Mouse (Mus musculus): ENCODE data around the gene Cdh1.

Cdh1 gene

GRCm38 (mm10) chr8:106674894-106675293 lies 71.7 kb downstream of the Cdh1 start:
- DNase-seq: no peak

- peak; percentile 92 for DNase-seq
These were observed 80.0 kb downstream of the Cdh1 start, which contains the start of gene Tango6 for GRCm38 (mm10) chr8:106682971-106683668. Tango6 (plus strand) TSS chr8:106683068.

DNA sequence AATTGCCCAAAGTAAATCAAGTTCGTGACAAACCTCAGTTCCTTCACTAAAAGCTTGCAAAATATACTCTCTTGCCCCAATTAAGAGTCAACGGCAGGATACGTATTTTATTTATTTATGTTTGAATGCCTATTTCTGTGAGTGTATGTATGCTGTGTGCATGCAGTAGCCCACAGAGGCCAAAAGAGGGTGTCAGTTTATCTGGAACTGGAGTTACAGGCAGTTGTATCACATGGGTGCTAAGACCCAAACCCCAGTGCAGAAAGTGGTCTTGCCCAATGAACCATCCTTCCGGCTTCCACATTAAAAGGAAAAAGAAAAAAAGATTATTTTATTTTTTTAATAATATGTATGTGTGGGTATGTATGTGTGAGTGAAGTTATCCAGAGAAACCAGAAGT lies 81.2 kb downstream of the Cdh1 start:
- DNase-seq: no peak

DNA sequence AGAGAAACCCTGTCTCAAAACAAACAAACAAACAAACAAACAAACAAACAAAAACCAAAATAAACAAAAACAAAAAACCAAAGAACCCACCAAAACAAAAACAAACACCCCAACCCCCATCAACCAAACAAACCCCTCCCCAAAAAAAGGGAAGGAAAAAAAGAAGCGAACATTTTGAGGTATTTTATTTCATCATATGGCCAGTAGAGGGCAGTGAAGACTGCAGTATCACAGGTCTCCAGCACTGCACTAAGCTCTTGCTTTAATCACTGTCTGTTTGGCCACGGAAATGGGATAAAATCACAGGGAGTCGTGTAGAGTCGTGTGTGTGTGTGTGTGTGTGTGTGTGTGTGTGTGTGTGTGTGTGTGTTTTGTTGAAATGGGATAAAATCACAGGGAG lies 84.3 kb downstream of the Cdh1 start:
- DNase-seq: peak; percentile 18

DNA sequence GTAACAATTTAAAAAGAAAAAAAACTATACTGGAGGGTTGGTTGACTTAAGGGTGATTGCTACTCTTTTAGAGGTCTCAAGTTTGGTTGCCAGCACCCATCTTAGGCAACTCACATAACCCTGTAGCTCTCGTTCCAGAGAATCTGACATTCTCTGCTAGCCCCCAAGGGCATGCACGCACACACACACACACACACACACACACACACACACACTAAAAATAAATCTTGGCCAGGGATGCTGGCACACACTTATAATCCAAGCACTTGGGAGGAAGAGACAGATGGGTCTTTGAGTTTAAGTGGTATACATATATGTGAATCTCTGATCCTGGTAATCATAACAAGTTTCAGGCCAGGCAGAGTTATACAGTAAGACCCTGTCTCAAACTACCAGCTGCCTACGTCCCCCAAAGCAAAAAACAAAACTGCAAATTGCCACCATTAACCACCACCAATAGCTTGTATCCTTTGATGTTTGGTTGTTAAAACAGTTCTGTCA lies 94.6 kb downstream of the Cdh1 start:
- DNase-seq: no peak

GRCm38 (mm10) chr8:106699588-106699987 lies 96.4 kb downstream of the Cdh1 start:
- peak; percentile 49 for DNase-seq

DNA sequence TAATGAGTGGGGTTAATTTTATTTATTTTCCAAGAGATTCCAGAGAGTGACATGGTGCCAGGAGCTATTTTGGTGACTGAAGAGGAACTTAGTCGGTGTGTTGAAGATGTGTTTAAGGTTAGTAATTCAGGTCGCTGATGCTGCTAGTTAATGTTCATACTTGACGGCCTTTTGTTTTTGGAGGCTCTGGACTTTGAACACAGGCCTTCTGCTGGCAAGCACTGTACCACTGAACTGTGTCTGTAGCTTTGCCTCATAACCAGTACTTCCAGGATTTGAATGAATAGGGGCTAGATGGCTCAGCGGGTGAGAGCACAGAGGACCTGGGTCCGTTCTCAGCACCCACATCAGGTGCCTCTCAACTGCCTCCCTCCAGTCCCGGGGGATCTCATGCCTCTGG lies 97.0 kb downstream of the Cdh1 start:
- no peak for DNase-seq

GRCm38 (mm10) chr8:106701360-106701759 lies 98.2 kb downstream of the Cdh1 start:
- no peak for DNase-seq

GRCm38 (mm10) chr8:106704199-106704900 lies 101.2 kb downstream of the Cdh1 start:
- no peak for DNase-seq

DNA sequence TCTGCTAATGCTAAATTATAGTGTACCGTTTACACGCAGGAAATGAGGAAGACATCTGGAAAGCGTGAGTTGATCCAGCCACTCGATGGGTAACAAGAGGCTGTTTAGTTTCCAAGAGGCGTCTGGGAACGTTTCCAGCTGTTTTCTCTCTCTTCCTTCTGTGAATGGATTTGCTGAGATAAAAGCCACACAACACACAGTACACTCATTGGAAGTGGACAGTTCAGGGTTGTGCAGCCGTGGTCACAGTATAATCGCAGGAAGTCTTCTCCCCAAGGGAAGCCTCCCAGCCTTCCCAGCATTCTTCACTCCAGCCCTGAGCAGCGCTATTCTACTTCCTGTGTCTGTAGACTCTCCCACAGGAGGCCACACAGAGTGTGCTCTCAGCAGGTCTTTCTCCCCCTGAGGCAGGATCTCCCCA lies 101.8 kb downstream of the Cdh1 start:
- DNase-seq: peak; percentile 31

- no peak for DNase-seq
These were observed 103.0 kb downstream of the Cdh1 start for GRCm38 (mm10) chr8:106706194-106706593.

- no peak for DNase-seq
These were observed 106.9 kb downstream of the Cdh1 start for GRCm38 (mm10) chr8:106710002-106710401.

DNA sequence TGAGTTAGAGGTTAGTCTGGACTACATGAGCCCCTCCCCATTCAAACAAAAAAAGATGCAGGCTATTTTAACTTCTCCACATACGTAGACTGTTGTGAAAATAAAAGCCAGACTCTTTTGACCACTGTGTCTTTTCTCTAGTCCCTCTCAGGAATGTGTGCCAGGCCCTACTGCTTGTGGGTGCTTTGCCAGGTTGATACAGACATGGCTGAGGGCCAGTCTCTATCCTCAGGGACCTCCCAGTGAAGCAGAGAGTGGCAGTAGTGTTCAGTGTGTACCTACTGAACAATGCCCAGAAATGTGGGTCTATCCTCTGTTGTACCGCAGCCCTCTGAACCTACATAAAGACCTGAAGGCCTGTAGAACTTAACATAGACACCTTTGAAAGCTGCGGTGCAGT lies 109.3 kb downstream of the Cdh1 start:
- no peak for DNase-seq

- no peak for DNase-seq
These were observed 111.1 kb downstream of the Cdh1 start for GRCm38 (mm10) chr8:106714297-106714696.

- peak; percentile 82 for DNase-seq
These were observed 114.9 kb downstream of the Cdh1 start for GRCm38 (mm10) chr8:106718091-106718500.

Measured in right cerebral cortex, adult 18-20 months (tissue).